Mouse (Mus musculus): ENCODE results near the gene Asb11.

GRCm38 (mm10) chrX:164436709-164437108, at the start of gene Asb11:
- TF ChIP-seq POLR2A (IDR thresholded peaks at IDR 0.05; ENCODE audit: insufficient read depth, low read length) (no peak), EP300 (IDR thresholded peaks at IDR 0.05; ENCODE audit: insufficient read depth, low read depth, low read length) (no peak)
